Mouse (Mus musculus): ENCODE measurements around the gene Dlx6. TPM values are rescaled to one million over a fixed set of nuclear protein-coding genes. Genes with fewer than 3 reads are reported as not detected.

The Dlx6 gene
- not detected for polyA plus RNA-seq (2017; shearing (Covaris generic))

DNA sequence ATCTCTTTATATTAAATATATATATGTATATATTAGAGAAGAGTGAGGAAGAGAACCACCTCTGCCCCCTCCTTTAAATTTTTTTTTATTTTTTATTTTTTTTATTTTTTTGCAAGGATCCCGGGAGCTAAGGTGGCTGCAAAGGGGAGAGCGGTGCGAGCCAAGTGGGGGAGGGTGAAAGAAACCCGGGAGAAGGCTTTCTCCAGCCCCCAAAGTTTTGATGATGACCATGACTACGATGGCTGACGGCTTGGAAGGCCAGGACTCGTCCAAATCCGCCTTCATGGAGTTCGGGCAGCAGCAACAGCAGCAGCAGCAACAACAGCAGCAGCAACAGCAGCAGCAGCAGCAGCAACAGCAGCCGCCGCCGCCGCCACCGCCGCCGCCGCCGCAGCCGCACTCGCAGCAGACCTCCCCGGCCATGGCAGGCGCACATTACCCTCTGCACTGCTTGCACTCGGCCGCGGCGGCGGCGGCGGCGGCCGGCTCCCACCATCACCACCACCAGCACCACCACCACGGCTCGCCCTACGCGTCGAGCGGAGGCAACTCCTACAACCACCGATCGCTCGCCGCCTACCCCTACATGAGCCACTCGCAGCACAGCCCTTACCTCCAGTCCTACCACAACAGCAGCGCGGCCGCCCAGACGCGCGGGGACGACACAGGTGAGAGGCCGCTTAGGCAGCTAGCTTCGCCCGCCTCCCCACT is at the start of gene Dlx6:
TSS of gene Dlx6 (plus strand) at position 175 of the 711 bp plus-strand sequence.
- ATAC-seq = no peak

DNA sequence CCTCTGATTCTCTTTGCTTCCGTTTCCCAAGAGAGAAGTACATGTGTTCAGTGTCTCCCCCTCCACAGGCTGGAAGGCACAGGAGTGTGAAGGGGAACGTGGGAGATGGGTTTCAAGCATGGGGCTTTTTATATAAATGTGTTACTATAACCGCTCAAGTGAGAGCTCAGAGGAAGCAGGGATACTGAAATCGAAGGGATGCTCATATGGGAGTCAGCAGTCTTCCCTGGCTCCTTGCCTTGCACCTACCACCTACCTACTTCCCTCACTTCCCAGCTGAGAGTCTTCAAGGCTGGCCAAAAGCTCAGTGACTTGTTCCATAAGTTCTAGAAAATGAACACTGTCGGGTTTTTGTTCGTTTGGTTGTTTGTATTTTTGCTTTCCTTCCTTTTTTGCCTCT is 46.3 kb upstream of the Dlx6 start:
- no peak for ATAC-seq

DNA sequence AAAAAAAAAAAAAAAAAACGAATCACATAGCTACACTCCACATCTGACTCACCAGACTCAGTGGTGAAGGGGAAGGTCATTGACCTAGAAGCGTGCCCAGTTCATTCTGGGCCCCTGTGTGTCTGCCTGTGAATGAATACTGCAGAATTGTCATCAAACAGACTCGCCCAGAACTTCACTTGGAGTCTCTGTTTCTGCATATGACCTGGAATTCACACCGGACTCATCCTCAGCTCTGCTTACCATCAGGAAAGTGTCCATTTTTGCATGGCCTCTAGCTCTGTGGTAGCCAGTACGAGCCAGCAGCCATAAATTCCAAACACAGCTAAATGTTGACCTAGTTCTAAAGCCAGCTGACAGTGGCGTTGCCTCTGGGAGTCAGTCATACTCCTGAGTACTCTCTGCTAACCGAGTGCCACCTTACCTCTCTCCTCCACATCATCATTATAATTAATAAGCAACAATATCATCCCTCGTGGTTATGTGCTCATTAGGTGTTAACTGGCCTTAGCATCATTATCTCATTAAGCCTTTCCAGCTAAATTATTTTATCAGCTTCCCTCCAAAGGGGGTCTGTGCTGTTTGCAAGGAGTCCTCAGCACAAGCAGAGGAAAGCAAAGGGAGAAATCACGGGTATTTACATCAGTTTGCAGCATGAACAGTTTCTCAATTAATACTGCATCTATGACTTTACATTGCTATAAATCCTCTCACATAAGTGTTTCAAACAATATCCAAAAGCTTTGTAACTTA is 44.9 kb upstream of the Dlx6 start:
- ATAC-seq = no peak

DNA sequence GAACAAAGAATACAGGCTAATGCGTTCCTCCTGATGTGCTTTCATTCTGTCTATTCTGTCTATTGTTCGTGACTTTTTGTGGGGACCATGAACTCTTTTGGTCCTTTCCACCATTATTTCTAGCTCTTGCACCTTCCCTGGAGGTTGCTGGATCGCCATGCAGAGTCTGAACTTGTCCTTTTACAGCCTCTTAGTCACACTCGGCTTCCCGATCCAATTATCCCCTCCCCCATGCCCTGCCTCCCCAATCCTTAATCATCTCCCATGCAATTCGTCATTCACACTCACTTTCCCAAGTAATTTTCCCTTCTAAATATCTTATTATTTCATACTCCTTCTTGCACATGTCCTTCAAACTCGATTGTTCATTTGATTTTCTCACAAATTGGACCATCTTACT is 44.0 kb upstream of the Dlx6 start:
- ATAC-seq = no peak

- ATAC-seq = no peak
These were observed 37.8 kb upstream of the Dlx6 start for GRCm38 (mm10) chr6:6825313-6825712.

DNA sequence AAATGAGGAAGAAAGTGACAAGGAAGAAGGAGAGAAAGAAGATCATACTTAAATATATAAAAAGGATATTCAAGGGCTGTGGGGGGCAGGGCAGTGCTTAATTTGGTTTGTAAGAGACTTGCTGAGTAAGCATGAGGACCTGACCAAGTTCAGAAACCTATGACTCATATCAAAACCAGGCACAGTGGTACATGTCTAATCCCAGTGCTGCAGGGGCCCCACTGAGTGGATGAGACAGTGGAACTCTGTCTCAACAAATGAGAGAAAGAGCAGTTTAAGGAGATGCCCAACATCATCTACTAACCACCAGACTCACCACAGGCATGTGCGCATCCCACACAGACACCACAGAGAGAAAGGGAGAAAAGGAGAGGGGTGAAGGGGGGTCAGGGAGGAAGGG is 36.3 kb upstream of the Dlx6 start:
- ATAC-seq = no peak

DNA sequence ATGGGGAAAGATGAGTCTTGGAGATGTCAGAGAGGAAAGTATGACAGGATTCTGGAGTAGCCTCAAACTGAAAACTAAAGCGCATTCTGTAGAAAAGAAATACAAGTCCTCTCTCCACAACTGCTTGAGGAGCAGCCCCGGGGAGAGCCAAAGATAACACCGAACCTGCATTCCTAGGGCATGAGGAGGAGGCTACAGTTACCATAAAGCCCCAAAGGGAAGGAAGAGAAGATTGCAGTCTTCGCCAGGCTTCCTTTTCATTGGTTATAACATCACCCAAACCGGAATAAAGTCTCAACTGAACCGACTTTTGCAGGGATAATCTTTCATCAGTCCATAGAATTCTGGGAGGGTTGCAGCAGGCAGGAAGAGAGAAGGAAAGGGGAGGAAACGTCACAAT is 32.7 kb upstream of the Dlx6 start:
- no peak for ATAC-seq

GRCm38 (mm10) chr6:6833301-6833700 is 29.8 kb upstream of the Dlx6 start:
- ATAC-seq = no peak

DNA sequence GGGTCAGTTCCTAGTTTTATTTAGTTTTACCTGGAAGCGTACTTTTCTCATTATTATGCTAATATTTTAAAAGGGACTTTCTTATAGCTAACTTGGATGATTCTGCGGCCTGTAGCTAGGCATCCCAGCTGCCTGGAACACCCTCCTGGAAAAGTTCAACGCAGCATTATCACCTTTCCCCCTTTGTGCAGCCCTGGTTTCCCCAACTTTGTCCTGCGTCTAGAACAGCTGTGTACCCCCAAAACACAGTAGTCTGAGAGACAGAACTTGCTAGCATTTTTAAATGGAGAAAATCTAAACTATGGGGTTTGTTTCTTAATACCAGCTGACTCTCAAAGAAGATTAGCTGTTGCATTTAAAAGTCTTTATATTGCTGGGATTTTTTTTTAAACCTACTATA is 14.6 kb upstream of the Dlx6 start:
- no peak for ATAC-seq

- ATAC-seq = no peak
These were observed 13.4 kb upstream of the Dlx6 start for GRCm38 (mm10) chr6:6849744-6850143.

DNA sequence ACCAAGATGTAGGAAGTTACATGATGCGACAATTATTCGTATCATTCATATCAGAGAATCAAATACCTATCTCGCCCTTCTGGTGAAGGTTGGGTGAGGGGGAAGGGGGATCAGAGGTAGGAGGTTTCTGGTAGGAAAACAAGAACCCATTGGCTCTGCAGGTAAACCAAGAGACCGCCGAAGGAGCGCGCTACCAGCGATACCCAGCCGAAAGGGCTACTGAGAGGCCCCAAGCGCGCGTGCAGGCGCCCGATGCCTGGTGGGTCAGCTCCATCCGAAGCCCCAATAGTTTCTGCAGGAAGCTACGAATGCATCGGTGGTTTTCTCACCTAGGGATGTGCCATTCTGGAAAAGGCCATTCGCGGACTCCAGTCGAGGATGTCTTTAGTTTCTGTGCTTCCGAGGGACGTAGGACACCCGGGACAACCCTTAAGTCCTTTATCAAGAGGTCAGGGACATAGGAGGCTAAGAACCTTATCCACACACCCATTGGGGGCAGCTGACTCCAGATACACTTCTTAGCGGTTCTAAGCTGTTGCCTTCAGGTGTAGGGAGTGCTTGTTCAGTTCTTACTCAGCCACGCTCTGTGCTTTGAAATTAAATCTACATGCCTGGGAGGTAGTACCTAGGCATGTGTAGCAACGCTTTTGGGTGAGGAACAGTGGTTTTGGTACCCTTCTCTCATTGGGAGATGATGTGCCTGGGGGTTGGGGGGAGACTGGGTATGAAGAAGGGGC is 12.6 kb upstream of the Dlx6 start:
- ATAC-seq = no peak

DNA sequence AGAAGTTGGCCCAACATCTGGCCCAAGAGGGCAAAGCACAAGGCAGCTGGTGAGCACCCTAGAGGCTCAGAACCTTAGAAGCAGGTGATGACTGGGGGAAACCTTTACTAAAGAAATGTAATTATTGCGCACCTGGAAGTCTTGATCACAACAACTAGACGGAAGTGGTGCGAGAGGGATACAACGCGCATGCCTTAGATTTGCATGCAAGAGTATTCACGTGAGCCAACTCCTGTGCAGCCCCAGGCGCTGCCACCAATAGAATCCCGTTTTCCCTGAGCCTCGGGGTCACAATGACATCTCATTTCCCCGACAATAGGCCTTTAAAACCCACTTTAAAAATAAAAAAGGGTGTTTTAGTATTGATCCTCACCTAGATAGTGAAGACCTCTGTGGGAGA is 12.0 kb upstream of the Dlx6 start:
- no peak for ATAC-seq

- no peak for ATAC-seq
These were observed 10.2 kb upstream of the Dlx6 start for GRCm38 (mm10) chr6:6852944-6853343.

GRCm38 (mm10) chr6:6854176-6854575 is 9.0 kb upstream of the Dlx6 start:
- no peak for ATAC-seq

- no peak for ATAC-seq
These were observed 8.0 kb upstream of the Dlx6 start for GRCm38 (mm10) chr6:6854902-6855745.

- ATAC-seq = no peak
These were observed 7.4 kb upstream of the Dlx6 start for GRCm38 (mm10) chr6:6855746-6856185.

- no peak for ATAC-seq
These were observed 6.8 kb upstream of the Dlx6 start for GRCm38 (mm10) chr6:6856316-6856715.

- no peak for ATAC-seq
These were observed 6.3 kb upstream of the Dlx6 start for GRCm38 (mm10) chr6:6856881-6857280.

GRCm38 (mm10) chr6:6857766-6858165 is 5.4 kb upstream of the Dlx6 start:
- ATAC-seq = no peak

DNA sequence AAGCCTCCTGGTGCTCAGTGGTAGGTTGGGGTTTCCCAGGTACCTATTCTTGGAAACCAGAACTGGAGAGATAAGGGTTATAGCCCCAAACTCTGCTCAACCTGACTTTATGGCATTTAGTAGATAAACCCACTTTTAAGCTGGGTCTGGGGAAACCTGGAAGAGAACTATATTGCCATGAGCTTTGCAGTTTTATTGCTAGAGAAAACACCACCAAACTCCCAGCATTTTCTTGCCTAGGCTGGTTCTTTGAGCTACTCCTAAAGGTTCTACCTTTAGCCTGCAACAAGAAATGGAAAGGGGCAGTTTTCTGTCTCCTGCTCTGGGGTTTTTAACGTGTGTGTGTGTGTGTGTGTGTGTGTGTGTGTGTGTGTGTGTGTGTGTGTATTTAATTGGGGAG is 4.6 kb upstream of the Dlx6 start:
- no peak for ATAC-seq

GRCm38 (mm10) chr6:6859111-6859949 is 3.8 kb upstream of the Dlx6 start:
- ATAC-seq = no peak

DNA sequence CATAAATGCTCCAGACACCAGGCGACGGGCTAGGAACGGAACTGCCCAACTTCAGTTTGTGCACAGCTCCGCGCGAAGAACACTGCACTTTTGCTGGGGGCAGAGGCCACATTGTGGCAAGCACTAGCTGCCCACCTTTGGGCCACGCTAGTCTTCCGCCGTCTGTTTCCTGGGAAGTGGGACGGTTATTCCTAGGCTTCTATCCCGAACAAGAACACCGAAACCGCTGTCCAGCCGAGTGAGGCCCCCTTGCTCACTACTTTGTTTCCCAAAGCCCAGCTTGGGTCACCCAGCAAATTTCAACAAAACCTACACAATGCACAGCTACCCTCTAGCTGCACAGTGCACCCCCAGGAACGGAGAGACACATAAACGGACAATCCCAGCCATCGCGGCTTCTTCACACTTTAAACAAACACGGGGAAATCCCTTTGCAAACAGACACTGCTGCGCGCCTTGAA is 3.2 kb upstream of the Dlx6 start:
- no peak for ATAC-seq
